Mouse (Mus musculus): ENCODE measurements around the gene Epha6.

- TF ChIP-seq POLR2A (IDR thresholded peaks at IDR 0.05; ENCODE audit: borderline replicate concordance, low read depth, low read length) (no peak), CTCF (IDR thresholded peaks at IDR 0.05; ENCODE audit: low read depth, low read length) (no peak)
These were observed 46.4 kb upstream of the Epha6 start for GRCm38 (mm10) chr16:60651716-60652115.
